Mouse (Mus musculus): ENCODE data around the gene Emilin3. TPM values are rescaled to one million over a fixed set of nuclear protein-coding genes. Genes with fewer than 3 reads are reported as not detected.
"Not testable (repeated sequence)": the region's sequence is repeated elsewhere in the genome, so short reads cannot be mapped to it uniquely, and the experiment has no call there.

Gene Emilin3
- not detected in 2 replicates for total RNA-seq (2017)

DNA sequence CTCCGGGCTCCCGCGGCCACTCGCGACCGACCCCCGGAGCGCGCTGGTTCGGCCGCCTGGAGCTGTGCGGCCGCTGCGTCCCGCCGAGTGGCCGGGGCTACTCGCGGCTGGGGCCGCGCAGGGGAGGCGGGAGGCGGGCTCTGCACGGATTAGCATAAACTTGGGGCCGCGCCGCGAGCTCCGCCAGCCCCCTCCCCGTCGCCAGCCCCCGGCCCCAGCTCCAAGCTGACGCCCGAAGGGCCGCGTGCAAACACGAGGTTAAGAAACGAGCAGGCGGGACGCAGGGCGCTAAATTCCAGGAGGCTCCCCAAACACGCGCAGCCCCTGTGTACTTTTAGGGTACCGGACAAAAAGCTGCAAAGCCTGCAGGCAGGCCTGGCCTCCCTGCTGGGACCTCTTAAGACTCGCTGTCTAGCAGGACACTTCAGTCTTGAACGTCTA is at the start of gene Emilin3:
TSS of gene Emilin3 (minus strand) at position 98 of the 441 bp plus-strand sequence.
- no peak for ATAC-seq (ENCODE audit: extremely low read depth, insufficient number of reproducible peaks, low FRiP score, poor library complexity, severe bottlenecking)

DNA sequence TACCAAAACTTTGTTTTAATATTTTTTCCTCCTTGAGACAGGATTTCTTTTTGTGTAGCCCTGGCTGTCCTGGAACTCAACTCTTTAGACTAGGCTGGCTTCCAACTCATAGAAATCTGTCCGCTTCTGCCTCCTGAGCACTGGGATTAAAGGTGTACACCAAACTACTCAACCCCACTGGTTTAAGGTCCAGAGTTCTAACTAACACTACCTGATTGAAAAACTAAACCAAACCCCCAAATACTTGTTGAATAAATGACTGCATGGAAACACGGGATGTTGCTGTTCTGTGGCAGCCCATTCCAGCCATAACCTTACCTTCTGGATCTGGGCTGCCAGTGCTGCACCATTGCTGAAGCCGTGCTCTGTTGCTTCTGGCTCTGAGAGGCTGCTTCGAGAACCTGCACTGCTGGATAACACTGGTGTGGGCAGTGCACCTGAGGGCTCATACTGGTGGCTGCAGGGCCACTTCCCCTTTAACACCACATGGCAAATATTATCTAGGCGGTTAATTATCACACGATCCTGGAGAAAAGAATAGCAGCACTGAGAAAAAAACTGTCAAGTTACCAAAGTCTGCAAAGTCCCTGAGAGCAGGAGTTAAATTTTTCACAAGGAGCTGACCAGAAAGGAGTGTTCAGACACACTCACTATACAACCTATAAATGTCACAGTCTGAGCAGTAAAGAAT is 49.0 kb upstream of the Emilin3 start:
- ATAC-seq (ENCODE audit: extremely low read depth, insufficient number of reproducible peaks, low FRiP score, poor library complexity, severe bottlenecking): no peak

DNA sequence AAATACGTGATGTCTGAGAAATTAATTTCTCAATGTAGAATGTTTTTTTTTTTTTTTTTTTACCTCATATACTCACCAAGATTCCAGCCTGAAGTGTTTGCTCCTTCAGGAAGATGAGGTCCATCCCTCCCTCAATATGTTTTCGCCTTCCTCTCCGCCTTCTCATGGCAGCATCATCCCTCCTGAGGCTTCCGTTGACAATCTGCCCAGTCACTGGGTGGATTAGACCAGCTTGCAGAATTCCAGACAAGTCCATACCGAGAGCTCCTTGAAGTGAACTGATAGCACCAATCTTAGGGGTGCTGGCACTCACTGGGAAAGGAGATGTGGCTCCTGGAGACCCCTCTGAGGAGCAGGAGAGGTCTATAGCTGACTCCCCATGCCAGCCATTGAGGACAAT is 47.8 kb upstream of the Emilin3 start:
- no peak for ATAC-seq (ENCODE audit: extremely low read depth, insufficient number of reproducible peaks, low FRiP score, poor library complexity, severe bottlenecking)

- no peak for ATAC-seq (ENCODE audit: extremely low read depth, insufficient number of reproducible peaks, low FRiP score, poor library complexity, severe bottlenecking)
These were observed 46.6 kb upstream of the Emilin3 start for GRCm38 (mm10) chr2:160958737-160959136.

GRCm38 (mm10) chr2:160957801-160958200 is 45.7 kb upstream of the Emilin3 start:
- ATAC-seq (ENCODE audit: extremely low read depth, insufficient number of reproducible peaks, low FRiP score, poor library complexity, severe bottlenecking): not testable (repeated sequence)

GRCm38 (mm10) chr2:160957307-160957706 is 45.2 kb upstream of the Emilin3 start:
- not testable (repeated sequence) for ATAC-seq (ENCODE audit: extremely low read depth, insufficient number of reproducible peaks, low FRiP score, poor library complexity, severe bottlenecking)

DNA sequence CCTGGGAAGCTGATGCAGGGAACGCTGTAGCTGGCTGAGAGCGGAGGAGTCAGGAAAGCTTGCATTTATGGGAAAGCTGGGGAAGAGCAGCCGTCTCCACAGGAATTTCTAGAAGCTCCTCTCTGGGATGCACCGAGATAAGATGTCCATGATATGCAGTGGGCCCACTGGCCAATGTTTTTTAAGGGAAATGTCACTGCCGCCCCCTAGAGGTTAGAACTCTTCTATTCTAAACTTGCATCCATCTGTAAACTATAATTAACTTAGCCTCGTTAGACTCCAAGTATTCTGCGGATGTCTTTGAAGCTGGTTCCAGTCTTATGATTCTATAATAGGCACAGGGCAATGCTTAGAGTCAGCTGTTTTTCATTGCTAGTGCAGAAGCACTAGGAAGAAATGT is 43.2 kb upstream of the Emilin3 start:
- no peak for ATAC-seq (ENCODE audit: extremely low read depth, insufficient number of reproducible peaks, low FRiP score, poor library complexity, severe bottlenecking)

GRCm38 (mm10) chr2:160954541-160954940 is 42.4 kb upstream of the Emilin3 start:
- ATAC-seq (ENCODE audit: extremely low read depth, insufficient number of reproducible peaks, low FRiP score, poor library complexity, severe bottlenecking): no peak

DNA sequence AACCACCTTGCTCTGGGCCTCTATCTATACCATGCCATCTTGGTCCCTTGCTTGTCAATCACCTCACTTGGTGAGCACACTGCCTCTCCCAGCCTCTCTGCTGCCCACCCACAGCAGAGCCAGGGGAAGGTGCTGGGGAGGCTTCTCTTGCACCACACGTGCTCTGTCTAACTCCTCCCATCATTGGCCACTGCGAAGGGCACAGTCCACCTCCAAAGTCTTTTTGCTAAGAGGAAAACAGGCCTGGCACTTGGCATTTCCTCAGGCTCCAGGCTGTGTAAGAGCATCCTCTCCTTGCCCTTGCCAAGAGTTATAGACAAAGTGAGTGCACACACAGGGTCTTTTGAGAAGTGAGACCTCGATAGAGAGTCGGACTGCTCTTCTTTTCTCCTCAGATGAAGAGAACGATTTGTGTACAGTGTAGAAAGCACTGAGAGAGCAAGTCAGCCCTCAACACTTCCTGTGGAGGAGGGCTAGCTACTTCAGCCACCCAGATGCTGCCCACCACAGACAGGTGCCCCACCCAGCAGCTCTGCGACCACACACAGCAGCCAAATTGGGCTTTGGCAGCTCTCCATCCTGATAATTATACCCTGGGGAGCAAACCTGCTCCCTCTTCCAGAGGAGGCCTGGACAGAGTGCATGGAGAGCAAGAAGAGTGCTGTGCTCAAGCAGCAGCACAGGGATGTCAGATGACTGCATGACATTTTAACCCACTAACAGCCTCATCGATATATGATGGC is 41.2 kb upstream of the Emilin3 start:
- ATAC-seq (ENCODE audit: extremely low read depth, insufficient number of reproducible peaks, low FRiP score, poor library complexity, severe bottlenecking): no peak

- ATAC-seq (ENCODE audit: extremely low read depth, insufficient number of reproducible peaks, low FRiP score, poor library complexity, severe bottlenecking): no peak
These were observed 39.5 kb upstream of the Emilin3 start for GRCm38 (mm10) chr2:160951595-160951994.

DNA sequence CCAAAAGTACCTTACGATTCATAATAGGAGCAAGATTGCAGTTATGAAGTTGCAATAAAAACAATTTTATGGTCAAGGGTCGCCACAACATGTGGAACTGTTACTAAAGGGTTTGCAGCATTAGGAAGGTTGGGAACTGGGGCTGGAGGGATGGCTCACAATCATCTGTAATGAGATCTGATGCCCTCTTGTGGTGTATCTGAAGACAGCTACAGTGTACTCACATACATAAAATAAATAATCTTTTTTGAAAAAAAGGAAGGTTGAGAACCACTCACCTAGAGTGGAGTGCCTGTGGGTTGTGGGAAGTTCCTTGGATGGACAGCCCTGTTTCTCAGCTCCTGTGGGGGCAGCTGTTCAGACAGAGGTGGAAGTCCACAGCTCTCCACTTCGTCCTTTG is 30.3 kb upstream of the Emilin3 start:
- no peak for ATAC-seq (ENCODE audit: extremely low read depth, insufficient number of reproducible peaks, low FRiP score, poor library complexity, severe bottlenecking)

DNA sequence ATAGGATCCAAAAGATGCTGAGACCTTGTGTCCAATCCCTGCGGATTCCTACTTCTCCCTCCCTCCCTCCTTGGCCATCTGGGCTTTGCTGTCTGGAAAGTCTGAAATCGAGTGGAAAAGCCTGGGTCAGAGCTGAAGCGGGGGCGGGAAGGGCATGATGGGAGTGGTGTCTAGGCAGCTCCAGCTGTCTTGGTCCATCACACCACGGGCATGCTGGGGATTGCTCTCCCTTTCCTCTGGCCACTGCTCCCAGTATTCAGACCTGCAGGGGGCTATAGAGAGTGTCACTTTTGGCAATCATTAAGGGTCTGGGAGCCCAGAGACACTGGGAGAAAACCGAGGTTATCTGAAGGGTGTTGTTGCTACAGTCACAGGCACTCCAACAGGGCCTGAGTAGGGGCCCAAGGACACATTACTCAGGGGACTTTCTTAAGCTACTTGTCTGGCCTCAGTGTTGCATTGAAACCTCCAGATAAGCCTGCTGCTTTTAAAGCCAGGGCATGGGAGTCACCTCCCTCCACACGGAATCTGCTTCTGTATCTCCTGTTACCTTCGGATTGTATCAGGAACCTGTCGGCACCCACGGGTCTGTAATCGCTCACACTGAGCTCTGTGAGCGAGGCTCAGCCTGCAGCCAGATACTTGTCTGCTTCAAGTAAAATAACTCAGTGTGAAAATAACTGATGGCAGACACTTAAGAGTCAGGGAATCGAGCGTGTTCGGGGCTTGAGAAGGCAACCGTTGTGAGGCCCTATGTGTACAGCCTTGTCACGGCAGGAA is 29.0 kb upstream of the Emilin3 start:
- no peak for ATAC-seq (ENCODE audit: extremely low read depth, insufficient number of reproducible peaks, low FRiP score, poor library complexity, severe bottlenecking)

- ATAC-seq (ENCODE audit: extremely low read depth, insufficient number of reproducible peaks, low FRiP score, poor library complexity, severe bottlenecking): no peak
These were observed 22.3 kb upstream of the Emilin3 start for GRCm38 (mm10) chr2:160934451-160934850.

- no peak for ATAC-seq (ENCODE audit: extremely low read depth, insufficient number of reproducible peaks, low FRiP score, poor library complexity, severe bottlenecking)
These were observed 21.8 kb upstream of the Emilin3 start for GRCm38 (mm10) chr2:160933890-160934289.

DNA sequence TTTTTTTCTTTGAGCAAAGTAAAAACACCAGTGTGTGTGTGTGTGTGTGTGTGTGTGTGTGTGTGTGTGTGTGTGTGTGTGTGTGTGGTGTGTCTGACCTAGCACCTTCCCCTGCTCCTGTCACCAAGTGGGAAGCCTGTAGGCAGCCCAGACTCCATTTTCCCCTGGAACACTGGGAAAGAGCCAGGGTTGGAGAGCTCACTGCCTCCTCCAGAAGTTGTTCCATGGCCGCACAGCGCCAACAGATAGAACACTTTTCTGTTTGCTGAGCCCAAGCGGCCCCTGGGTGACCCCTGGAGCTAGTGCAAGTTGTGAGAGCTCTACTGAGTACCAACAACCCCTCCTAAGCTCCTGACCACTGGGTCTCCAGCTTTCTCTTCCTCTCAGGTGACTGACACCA is 20.9 kb upstream of the Emilin3 start:
- no peak for ATAC-seq (ENCODE audit: extremely low read depth, insufficient number of reproducible peaks, low FRiP score, poor library complexity, severe bottlenecking)

- no peak for ATAC-seq (ENCODE audit: extremely low read depth, insufficient number of reproducible peaks, low FRiP score, poor library complexity, severe bottlenecking)
These were observed 20.2 kb upstream of the Emilin3 start for GRCm38 (mm10) chr2:160932325-160932724.

DNA sequence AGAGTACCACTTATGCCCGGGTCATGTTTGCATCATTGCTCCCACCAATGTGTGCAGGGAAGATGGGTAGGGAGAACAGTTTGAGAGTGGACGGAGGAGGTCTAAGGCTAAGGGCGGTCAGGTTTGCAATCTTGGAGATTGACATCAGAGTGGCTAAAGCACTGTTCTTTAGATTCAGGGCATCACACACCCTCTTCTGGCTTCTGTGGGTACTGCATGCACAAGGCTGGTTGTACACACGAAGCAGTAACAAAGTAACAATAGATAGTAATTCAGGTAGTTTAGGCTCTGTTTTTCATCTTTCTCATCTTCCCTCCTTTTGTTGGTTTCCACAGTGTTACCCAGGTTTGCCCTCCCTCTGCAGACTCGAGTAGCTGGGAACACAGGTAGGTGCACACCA is 19.2 kb upstream of the Emilin3 start:
- ATAC-seq (ENCODE audit: extremely low read depth, insufficient number of reproducible peaks, low FRiP score, poor library complexity, severe bottlenecking): no peak

DNA sequence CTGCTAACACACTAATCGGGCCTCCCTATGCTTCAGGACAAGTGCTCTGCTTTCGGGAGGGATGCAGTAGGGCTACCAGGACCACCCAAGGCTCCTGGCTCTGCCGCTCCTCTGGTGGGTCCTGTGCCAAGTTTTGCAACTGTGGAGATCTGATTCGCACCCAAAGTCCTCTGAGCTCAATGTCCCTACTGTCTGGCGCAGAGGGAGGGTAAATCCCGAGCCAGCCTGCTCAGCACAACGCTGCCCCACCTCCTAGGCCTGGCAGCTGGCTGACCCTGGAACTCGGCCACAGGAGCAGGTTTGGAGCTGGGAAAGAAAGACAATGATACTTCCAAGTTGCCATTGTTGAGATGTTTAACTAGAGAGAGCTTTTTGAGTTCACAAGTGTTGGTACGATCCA is 13.1 kb upstream of the Emilin3 start:
- ATAC-seq (ENCODE audit: extremely low read depth, insufficient number of reproducible peaks, low FRiP score, poor library complexity, severe bottlenecking): no peak

DNA sequence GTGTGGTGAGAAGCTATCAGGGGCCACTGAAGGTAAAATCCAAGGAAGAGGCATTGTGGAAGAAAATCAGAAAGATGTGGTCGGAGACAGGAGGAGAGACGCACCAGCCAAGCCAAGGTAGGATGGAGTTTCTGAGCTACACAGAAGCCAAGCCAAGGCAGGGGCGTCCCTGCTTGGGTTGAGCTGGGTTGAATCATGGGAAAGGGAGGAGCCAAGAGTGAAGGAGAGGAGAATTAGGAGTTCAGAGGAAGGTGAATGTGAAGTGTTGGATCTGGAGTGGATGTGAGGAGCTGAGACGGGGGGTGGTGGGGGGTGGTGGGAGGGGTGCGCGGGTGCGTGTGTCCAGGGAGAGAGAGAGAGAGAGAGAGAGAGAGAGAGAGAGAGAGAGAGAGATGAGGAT is 9.2 kb upstream of the Emilin3 start:
- ATAC-seq (ENCODE audit: extremely low read depth, insufficient number of reproducible peaks, low FRiP score, poor library complexity, severe bottlenecking): no peak

- ATAC-seq (ENCODE audit: extremely low read depth, insufficient number of reproducible peaks, low FRiP score, poor library complexity, severe bottlenecking): no peak
These were observed 6.7 kb upstream of the Emilin3 start for GRCm38 (mm10) chr2:160918930-160919215.
